Mouse (Mus musculus) cerebellum, adult 2 months (tissue): ENCODE results near the gene AA986860.

Source experiments
- CTCF ChIP-seq: fragments of 200-500 bp; IDR thresholded peaks from 2 replicates; pipeline ENCODE4 v1.5.1; 2011; ENCODE audit warnings: low read depth, mild to moderate bottlenecking, control low read depth, low read length, moderate library complexity, borderline replicate concordance; ENCODE audit not compliant: insufficient read depth
- POLR2A ChIP-seq: fragments of 200-500 bp; IDR thresholded peaks from 2 replicates; pipeline ENCODE4 v1.6.1; 2011; ENCODE audit warnings: low read length, control low read depth, borderline replicate concordance; ENCODE audit not compliant: insufficient read depth

DNA sequence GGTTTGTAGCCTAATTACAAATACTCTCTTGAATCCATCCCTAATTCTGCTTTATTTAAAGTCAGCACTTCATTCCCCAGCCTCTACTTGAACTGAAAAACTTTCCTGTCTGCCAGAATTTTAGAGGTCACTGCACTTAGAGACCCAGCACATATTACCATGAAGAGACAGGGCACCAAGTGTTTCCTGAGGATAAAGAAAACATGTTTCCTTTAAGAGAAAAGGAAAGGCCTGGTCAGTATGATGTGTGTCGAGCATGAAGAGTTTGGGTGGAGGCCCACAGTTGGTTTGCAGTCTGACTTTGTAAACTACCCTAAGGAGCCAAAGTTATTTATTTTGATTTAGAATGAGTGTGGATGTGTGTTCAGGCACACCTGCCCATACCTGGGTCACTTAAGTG, 3.7 kb upstream of the AA986860 start:
- TF ChIP-seq CTCF (no peak), POLR2A (no peak)
